Mouse (Mus musculus): ENCODE data around the gene Hmgn2. TPM values are rescaled to one million over a fixed set of nuclear protein-coding genes. Genes with fewer than 3 reads are reported as not detected.

Hmgn2 gene
- 195 and 225 TPM in 2 replicates for total RNA-seq (2014; rRNA removed)
- 1,094 and 1,203 TPM in 2 replicates for polyA plus RNA-seq (2015; fragmentation: Nextera tagmentation; extraction: Ambion mirVana)

GRCm38 (mm10) chr4:133968150-133968921 lies at the start of gene Hmgn2:
Hmgn2 (minus strand) TSS chr4:133968650.
- ATAC-seq (peak; percentile 72), DNase-seq (ENCODE audit: low spot score) (peak; percentile 62)
- TF ChIP-seq CTCF (IDR thresholded peaks at IDR 0.05; ENCODE audit: low read depth): no peak
- Histone ChIP-seq H3K4me3 (ENCODE audit: low read length) (peak within 1 kb of the TSS; percentile 72), H3K27me3 (ENCODE audit: insufficient read depth, low read length) (no peaks in the 10 kb centered on the region), H3K9me3 (ENCODE audit: low read length) (no peaks in the 10 kb centered on the region), H3K4me1 (ENCODE audit: insufficient read depth, low read length) (peaks cover 24% of the 10 kb centered on the region), H3K36me3 (ENCODE audit: insufficient read depth, low read length) (peaks cover 10% of the 10 kb centered on the region; the same call in 1 of the 2 replicates), H3K27ac (peak within 1 kb of the TSS; percentile 100), H3K9ac (replicated peaks; ENCODE audit: low read length) (peak within 1 kb of the TSS; percentile 94), H3K4me2 (ENCODE audit: low read depth, low read length) (peak within 1 kb of the TSS; percentile 99)
- 1% methylated on average over 42 of the region's 42 CpGs for WGBS

GRCm38 (mm10) chr4:134017201-134017865 lies 48.9 kb upstream of the Hmgn2 start:
- DNase-seq (ENCODE audit: low spot score) (no peak), ATAC-seq (no peak)
- Histone ChIP-seq H3K27ac (no peak overlapping the region), H3K4me2 (ENCODE audit: low read depth, low read length) (peak overlapping the region; percentile 55), H3K36me3 (ENCODE audit: insufficient read depth, low read length) (no peaks in the 10 kb centered on the region), H3K4me3 (ENCODE audit: low read length) (peak overlapping the region; percentile 32), H3K9ac (replicated peaks; ENCODE audit: low read length) (no peak overlapping the region), H3K4me1 (ENCODE audit: insufficient read depth, low read length) (no peaks in the 10 kb centered on the region), H3K9me3 (ENCODE audit: low read length) (no peaks in the 10 kb centered on the region), H3K27me3 (ENCODE audit: insufficient read depth, low read length) (peaks cover 24% of the 10 kb centered on the region; the same call in 1 of the 2 replicates)
- WGBS: 5% methylated on average over 21 of the region's 21 CpGs
- no peak for TF ChIP-seq CTCF (IDR thresholded peaks at IDR 0.05; ENCODE audit: low read depth)

GRCm38 (mm10) chr4:134016767-134017166 lies 48.3 kb upstream of the Hmgn2 start:
- Histone ChIP-seq H3K27ac (no peak overlapping the region), H3K4me3 (ENCODE audit: low read length) (no peak overlapping the region), H3K4me2 (ENCODE audit: low read depth, low read length) (no peak overlapping the region), H3K27me3 (ENCODE audit: insufficient read depth, low read length) (peaks cover 24% of the 10 kb centered on the region; the same call in 1 of the 2 replicates), H3K4me1 (ENCODE audit: insufficient read depth, low read length) (no peaks in the 10 kb centered on the region), H3K9ac (replicated peaks; ENCODE audit: low read length) (no peak overlapping the region), H3K9me3 (ENCODE audit: low read length) (no peaks in the 10 kb centered on the region), H3K36me3 (ENCODE audit: insufficient read depth, low read length) (no peaks in the 10 kb centered on the region)
- no peak for TF ChIP-seq CTCF (IDR thresholded peaks at IDR 0.05; ENCODE audit: low read depth)
- DNase-seq (ENCODE audit: low spot score) (no peak), ATAC-seq (no peak)
- WGBS: 3% methylated on average over 8 of the region's 8 CpGs

- 10% methylated on average over 7 of the region's 7 CpGs for WGBS
- Histone ChIP-seq H3K9me3 (ENCODE audit: low read length) (no peaks in the 10 kb centered on the region), H3K4me1 (ENCODE audit: insufficient read depth, low read length) (no peaks in the 10 kb centered on the region), H3K36me3 (ENCODE audit: insufficient read depth, low read length) (no peaks in the 10 kb centered on the region), H3K4me2 (ENCODE audit: low read depth, low read length) (no peak overlapping the region), H3K4me3 (ENCODE audit: low read length) (no peak overlapping the region), H3K27me3 (ENCODE audit: insufficient read depth, low read length) (peaks cover 24% of the 10 kb centered on the region; the same call in 1 of the 2 replicates), H3K9ac (replicated peaks; ENCODE audit: low read length) (no peak overlapping the region), H3K27ac (no peak overlapping the region)
- no peak for TF ChIP-seq CTCF (IDR thresholded peaks at IDR 0.05; ENCODE audit: low read depth)
- ATAC-seq: no peak
- DNase-seq (ENCODE audit: low spot score): no peak
Measured at GRCm38 (mm10) chr4:134016208-134016607, 47.8 kb upstream of the Hmgn2 start.

- no peak overlapping the region for H3K4me3 ChIP-seq (ENCODE audit: low read length)
- peak; percentile 32 for DNase-seq (ENCODE audit: low spot score)
- 47% methylated on average over 12 of the region's 12 CpGs for WGBS
- peak; percentile 69 for TF ChIP-seq CTCF (IDR thresholded peaks at IDR 0.05; ENCODE audit: low read depth)
- H3K27me3 ChIP-seq (ENCODE audit: insufficient read depth, low read length): peaks cover 15% of the 10 kb centered on the region; the same call in 1 of the 2 replicates
- no peak overlapping the region for H3K4me2 ChIP-seq (ENCODE audit: low read depth, low read length)
- no peaks in the 10 kb centered on the region for H3K4me1 ChIP-seq (ENCODE audit: insufficient read depth, low read length)
- H3K9ac ChIP-seq (replicated peaks; ENCODE audit: low read length): no peak overlapping the region
- H3K9me3 ChIP-seq (ENCODE audit: low read length): no peaks in the 10 kb centered on the region
- ATAC-seq: no peak
- no peak overlapping the region for H3K27ac ChIP-seq
- no peaks in the 10 kb centered on the region for H3K36me3 ChIP-seq (ENCODE audit: insufficient read depth, low read length)
Measured at GRCm38 (mm10) chr4:134012858-134013528, 44.5 kb upstream of the Hmgn2 start.

Data from hindbrain, postnatal 0 days (tissue).